Mouse (Mus musculus) ES-Bruce4 (cell line): Measurements from ENCODE around the gene Pola2.

ENCODE experiments used
- CTCF ChIP-seq: IDR thresholded peaks from one replicate; pipeline ENCODE4 v1.8.1; 2011; ENCODE audit warnings: low read depth, low read length
- POLR2A ChIP-seq: IDR thresholded peaks from one replicate; pipeline ENCODE4 v1.8.1; 2011; ENCODE audit warnings: low read length; ENCODE audit not compliant: insufficient read depth

- peak; percentile 89 for TF ChIP-seq POLR2A
- no peak for TF ChIP-seq CTCF
Measured at GRCm38 (mm10) chr19:5912103-5913006, 51.6 kb downstream of the Pola2 start.
